Mouse (Mus musculus) ES-E14 (cell line): ENCODE data around the gene Pmpca.

Experiments
- HCFC1 ChIP-seq: IDR thresholded peaks from 2 replicates; pipeline ENCODE4 v1.6.1; 2012; ENCODE audit warnings: low read length, inconsistent platforms, borderline replicate concordance; ENCODE audit not compliant: insufficient read depth
- MAFK ChIP-seq: IDR thresholded peaks from 2 replicates; pipeline ENCODE4 v1.6.1; 2014; ENCODE audit warnings: mild to moderate bottlenecking, low read depth, low read length, inconsistent platforms; ENCODE audit not compliant: insufficient read depth
- ZC3H11A ChIP-seq: IDR thresholded peaks from 2 replicates; pipeline ENCODE4 v1.6.1; 2012; ENCODE audit warnings: low read depth, mild to moderate bottlenecking, inconsistent platforms, low read length, borderline replicate concordance
- ZNF384 ChIP-seq: IDR thresholded peaks from 2 replicates; pipeline ENCODE4 v1.6.1; 2012; ENCODE audit warnings: low read depth, low read length, inconsistent platforms

DNA sequence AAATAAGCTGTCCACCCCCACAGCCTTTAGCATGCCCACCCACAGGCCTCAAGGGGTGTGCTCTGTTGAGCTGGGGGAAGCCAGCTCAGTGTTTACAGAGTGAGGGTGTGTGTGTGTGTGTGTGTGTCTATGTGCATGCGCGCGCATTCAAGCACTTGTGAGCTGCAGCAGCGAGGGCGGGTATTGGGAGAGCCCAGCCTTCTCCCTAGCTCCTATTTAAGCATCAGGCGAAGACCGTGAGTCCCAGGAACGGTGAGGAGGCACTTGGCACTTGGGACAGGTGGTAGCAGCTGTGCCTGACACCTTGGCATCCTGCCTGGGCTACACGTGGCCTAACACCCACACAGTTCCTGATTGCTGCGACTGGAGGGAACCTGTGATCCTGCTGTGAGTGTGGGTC is 47.1 kb upstream of the Pmpca start:
- no peak for TF ChIP-seq ZNF384
- no peak for TF ChIP-seq MAFK
- no peak for TF ChIP-seq ZC3H11A
- TF ChIP-seq HCFC1, result no peak
